Mouse (Mus musculus): ENCODE results near the gene Kif23. TPM values are rescaled to one million over a fixed set of nuclear protein-coding genes. Genes with fewer than 3 reads are reported as not detected.

Gene Kif23
- polyA plus RNA-seq, 1 experiment from 2014 or later = 7.7 TPM

GRCm38 (mm10) chr9:61981876-61982275 lies 35.3 kb upstream of the Kif23 start:
- no peak overlapping the region for H3K27ac ChIP-seq (ENCODE audit: low read length)
- no peaks in the 10 kb centered on the region for H3K27me3 ChIP-seq (replicated peaks; ENCODE audit: insufficient read depth, low read length)
- H3K4me1 ChIP-seq (ENCODE audit: insufficient read depth, low read depth, low read length) = no peaks in the 10 kb centered on the region
- no peak overlapping the region for H3K4me3 ChIP-seq (ENCODE audit: low read depth, low read length)
- no peaks in the 10 kb centered on the region for H3K9me3 ChIP-seq (ENCODE audit: low read length)
- no peak for TF ChIP-seq EP300 (IDR thresholded peaks at IDR 0.05)
- TF ChIP-seq CTCF (IDR thresholded peaks at IDR 0.05) = no peak
- no peak overlapping the region for H3K4me2 ChIP-seq (replicated peaks; ENCODE audit: low read depth, low read length)
- DNase-seq (ENCODE audit: low spot score) = no peak
- no peak overlapping the region for H3K9ac ChIP-seq (replicated peaks; ENCODE audit: low read depth)
- H3K36me3 ChIP-seq (ENCODE audit: insufficient read depth, low read length) = no peaks in the 10 kb centered on the region
- 58% methylated on average over 5 of the region's 5 CpGs for WGBS
- ATAC-seq = no peak

- Histone ChIP-seq H3K36me3 (ENCODE audit: insufficient read depth, low read length) (no peaks in the 10 kb centered on the region), H3K27ac (ENCODE audit: low read length) (no peak overlapping the region), H3K4me1 (ENCODE audit: insufficient read depth, low read depth, low read length) (no peaks in the 10 kb centered on the region), H3K4me3 (ENCODE audit: low read depth, low read length) (no peak overlapping the region), H3K27me3 (replicated peaks; ENCODE audit: insufficient read depth, low read length) (no peaks in the 10 kb centered on the region), H3K9ac (replicated peaks; ENCODE audit: low read depth) (no peak overlapping the region), H3K4me2 (replicated peaks; ENCODE audit: low read depth, low read length) (no peak overlapping the region), H3K9me3 (ENCODE audit: low read length) (no peaks in the 10 kb centered on the region)
- ATAC-seq (no peak), DNase-seq (ENCODE audit: low spot score) (no peak)
- peak; percentile 56 for TF ChIP-seq CTCF (IDR thresholded peaks at IDR 0.05)
- TF ChIP-seq EP300 (IDR thresholded peaks at IDR 0.05) = no peak
- 85% methylated on average over 2 of the region's 2 CpGs for WGBS
Observed at GRCm38 (mm10) chr9:61979983-61980382, 33.4 kb upstream of the Kif23 start.

GRCm38 (mm10) chr9:61977258-61977945 lies 30.8 kb upstream of the Kif23 start:
- no peaks in the 10 kb centered on the region for H3K4me1 ChIP-seq (ENCODE audit: insufficient read depth, low read depth, low read length)
- no peak overlapping the region for H3K4me2 ChIP-seq (replicated peaks; ENCODE audit: low read depth, low read length)
- TF ChIP-seq CTCF (IDR thresholded peaks at IDR 0.05) (no peak), EP300 (IDR thresholded peaks at IDR 0.05) (peak; percentile 23; the same call in 1 of the 2 replicates)
- 69% methylated on average over 13 of the region's 13 CpGs for WGBS
- no peak overlapping the region for H3K27ac ChIP-seq (ENCODE audit: low read length)
- H3K36me3 ChIP-seq (ENCODE audit: insufficient read depth, low read length) = no peaks in the 10 kb centered on the region
- ATAC-seq (peak; percentile 23), DNase-seq (ENCODE audit: low spot score) (peak; percentile 37)
- no peak overlapping the region for H3K4me3 ChIP-seq (ENCODE audit: low read depth, low read length)
- H3K9me3 ChIP-seq (ENCODE audit: low read length) = no peaks in the 10 kb centered on the region
- no peak overlapping the region for H3K9ac ChIP-seq (replicated peaks; ENCODE audit: low read depth)
- H3K27me3 ChIP-seq (replicated peaks; ENCODE audit: insufficient read depth, low read length) = no peaks in the 10 kb centered on the region

- Histone ChIP-seq H3K27me3 (replicated peaks; ENCODE audit: insufficient read depth, low read length) (no peaks in the 10 kb centered on the region), H3K4me1 (ENCODE audit: insufficient read depth, low read depth, low read length) (no peaks in the 10 kb centered on the region), H3K9ac (replicated peaks; ENCODE audit: low read depth) (no peak overlapping the region), H3K27ac (ENCODE audit: low read length) (no peak overlapping the region), H3K9me3 (ENCODE audit: low read length) (no peaks in the 10 kb centered on the region), H3K4me2 (replicated peaks; ENCODE audit: low read depth, low read length) (no peak overlapping the region), H3K36me3 (ENCODE audit: insufficient read depth, low read length) (no peaks in the 10 kb centered on the region), H3K4me3 (ENCODE audit: low read depth, low read length) (no peak overlapping the region)
- no peak for DNase-seq (ENCODE audit: low spot score)
- WGBS = 48% methylated on average over 9 of the region's 9 CpGs
- no peak for ATAC-seq
- no peak for TF ChIP-seq CTCF (IDR thresholded peaks at IDR 0.05)
- TF ChIP-seq EP300 (IDR thresholded peaks at IDR 0.05) = no peak
Observed at GRCm38 (mm10) chr9:61972031-61972430, 25.5 kb upstream of the Kif23 start.

- no peak for ATAC-seq
Observed at GRCm38 (mm10) chr9:61971045-61971444, 24.5 kb upstream of the Kif23 start.

GRCm38 (mm10) chr9:61967357-61967756 lies 20.8 kb upstream of the Kif23 start:
- Histone ChIP-seq H3K27ac (ENCODE audit: low read length) (no peak overlapping the region), H3K27me3 (replicated peaks; ENCODE audit: insufficient read depth, low read length) (no peaks in the 10 kb centered on the region), H3K9ac (replicated peaks; ENCODE audit: low read depth) (no peak overlapping the region), H3K9me3 (ENCODE audit: low read length) (no peaks in the 10 kb centered on the region), H3K36me3 (ENCODE audit: insufficient read depth, low read length) (no peaks in the 10 kb centered on the region), H3K4me1 (ENCODE audit: insufficient read depth, low read depth, low read length) (no peaks in the 10 kb centered on the region; the same call in 1 of the 2 replicates), H3K4me2 (replicated peaks; ENCODE audit: low read depth, low read length) (no peak overlapping the region), H3K4me3 (ENCODE audit: low read depth, low read length) (no peak overlapping the region)
- TF ChIP-seq CTCF (IDR thresholded peaks at IDR 0.05) (no peak), EP300 (IDR thresholded peaks at IDR 0.05) (no peak)
- ATAC-seq (0 out of 2 replicates have a peak, but pooled peaks have one; percentile 5), DNase-seq (ENCODE audit: low spot score) (no peak)
- WGBS = 64% methylated on average over 10 of the region's 10 CpGs

More at GRCm38 (mm10) chr9:61971045-61971444, 24.5 kb upstream of the Kif23 start:
- Histone ChIP-seq H3K9me3 (ENCODE audit: low read length) (no peaks in the 10 kb centered on the region), H3K4me1 (ENCODE audit: insufficient read depth, low read depth, low read length) (no peaks in the 10 kb centered on the region), H3K27me3 (replicated peaks; ENCODE audit: insufficient read depth, low read length) (no peaks in the 10 kb centered on the region), H3K36me3 (ENCODE audit: insufficient read depth, low read length) (no peaks in the 10 kb centered on the region), H3K27ac (ENCODE audit: low read length) (no peak overlapping the region), H3K4me2 (replicated peaks; ENCODE audit: low read depth, low read length) (no peak overlapping the region), H3K9ac (replicated peaks; ENCODE audit: low read depth) (no peak overlapping the region), H3K4me3 (ENCODE audit: low read depth, low read length) (no peak overlapping the region)
- TF ChIP-seq CTCF (IDR thresholded peaks at IDR 0.05) = no peak
- TF ChIP-seq EP300 (IDR thresholded peaks at IDR 0.05) = no peak
- no peak for DNase-seq (ENCODE audit: low spot score)
- 45% methylated on average over 3 of the region's 3 CpGs for WGBS
